Mouse (Mus musculus) limb, embryonic 10.5 days (tissue): ENCODE data around the gene Ephb1. TPM values are rescaled to one million over a fixed set of nuclear protein-coding genes. Genes with fewer than 3 reads are reported as not detected.

Experiments
- DNase-seq: peaks from one replicate; pipeline ENCODE4 v3.0.0-alpha.2; 2017; ENCODE audit warnings: low spot score
- H3K27ac ChIP-seq: fragments of 300-500 bp; sonication (generic); 2 replicates; pipeline ENCODE4 v1.5.1; 2016; ENCODE audit warnings: mild to moderate bottlenecking
- H3K27me3 ChIP-seq: fragments of 300-500 bp; sonication (generic); 2 replicates; pipeline ENCODE4 v1.6.1; 2016; ENCODE audit warnings: low read depth, mild to moderate bottlenecking; ENCODE audit not compliant: poor library complexity, severe bottlenecking
- H3K36me3 ChIP-seq: fragments of 300-500 bp; sonication (generic); 2 replicates; pipeline ENCODE4 v1.6.1; 2016; ENCODE audit warnings: mild to moderate bottlenecking, moderate library complexity
- H3K4me1 ChIP-seq: fragments of 300-500 bp; sonication (generic); 2 replicates; pipeline ENCODE4 v1.6.1; 2016
- H3K4me3 ChIP-seq: fragments of 300-500 bp; sonication (generic); 2 replicates; pipeline ENCODE4 v1.5.1; 2016; ENCODE audit warnings: mild to moderate bottlenecking, moderate library complexity
- H3K9me3 ChIP-seq: fragments of 300-500 bp; sonication (generic); replicated peaks from 2 replicates; pipeline ENCODE4 v1.6.1; 2016; ENCODE audit warnings: mild to moderate bottlenecking
- WGBS: fragments of 180-500 bp; shearing (Covaris S2); methylation state at CpG from one replicate; pipeline ENCODE4 v1.1.7; 2016; 5-methylcytosine and 5-hydroxymethylcytosine counted together
- polyA plus RNA-seq: library from polyadenylated mRNA; unstranded; fragments of >200 nt; fragmentation: Nextera tagmentation; extraction: Ambion mirVana; gene quantifications from 2 replicates; pipeline ENCODE4 v1.2.1, GENCODE M21; 2016

Gene Ephb1
- polyA plus RNA-seq, 1 experiment from 2014 or later: 1.1 TPM

DNA sequence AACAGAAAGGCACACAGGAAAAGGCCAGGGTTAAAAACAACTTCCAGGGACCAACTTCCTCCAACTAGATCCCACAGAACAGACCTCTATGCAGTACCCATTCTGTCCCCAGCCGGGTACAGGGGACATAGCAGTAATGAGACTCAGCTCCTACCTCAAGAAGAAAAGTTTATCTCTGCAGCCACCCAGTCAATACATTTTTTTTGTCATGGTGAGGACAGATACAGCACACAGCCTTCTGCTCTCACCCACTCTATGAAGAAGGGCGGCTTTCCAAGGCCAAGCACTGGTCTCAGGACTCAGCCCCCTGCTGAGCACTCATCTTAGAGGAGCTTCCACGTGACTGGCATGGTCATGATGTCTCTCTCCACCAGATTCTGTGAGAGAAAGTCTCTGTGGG lies 414.3 kb downstream of the Ephb1 start:
- no peak for DNase-seq
- Histone ChIP-seq H3K27ac (no peak overlapping the region), H3K9me3 (no peaks in the 10 kb centered on the region), H3K27me3 (peaks cover 3% of the 10 kb centered on the region; the same call in 1 of the 2 replicates), H3K4me1 (peaks cover 5% of the 10 kb centered on the region), H3K36me3 (no peaks in the 10 kb centered on the region), H3K4me3 (no peak overlapping the region)
- WGBS: 74% methylated on average over 3 of the region's 3 CpGs

DNA sequence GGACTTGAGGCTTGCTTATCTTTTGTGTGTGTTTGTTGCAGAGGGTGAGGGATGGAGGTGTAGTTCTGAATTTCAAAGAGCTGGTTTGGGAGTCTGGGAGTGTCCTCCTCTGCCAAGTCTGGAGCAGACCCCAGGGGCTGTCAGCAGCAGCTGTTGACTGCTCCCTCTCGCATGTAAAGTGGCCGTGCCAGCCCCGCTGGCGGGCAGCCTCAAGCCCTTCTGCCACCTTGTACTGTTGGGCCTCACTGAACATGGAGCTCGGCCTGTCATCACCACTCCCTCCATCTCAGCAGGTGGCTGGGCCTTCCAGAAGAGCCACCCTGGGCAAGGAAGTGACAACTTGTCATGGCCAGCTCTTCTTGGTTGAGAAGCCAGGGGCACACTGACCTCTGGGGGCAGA lies 415.5 kb downstream of the Ephb1 start:
- Histone ChIP-seq H3K4me3 (no peak overlapping the region), H3K36me3 (no peaks in the 10 kb centered on the region), H3K27ac (no peak overlapping the region), H3K9me3 (no peaks in the 10 kb centered on the region), H3K4me1 (peaks cover 5% of the 10 kb centered on the region), H3K27me3 (peaks cover 2% of the 10 kb centered on the region; the same call in 1 of the 2 replicates)
- WGBS: 55% methylated on average over 5 of the region's 5 CpGs
- DNase-seq: no peak

DNA sequence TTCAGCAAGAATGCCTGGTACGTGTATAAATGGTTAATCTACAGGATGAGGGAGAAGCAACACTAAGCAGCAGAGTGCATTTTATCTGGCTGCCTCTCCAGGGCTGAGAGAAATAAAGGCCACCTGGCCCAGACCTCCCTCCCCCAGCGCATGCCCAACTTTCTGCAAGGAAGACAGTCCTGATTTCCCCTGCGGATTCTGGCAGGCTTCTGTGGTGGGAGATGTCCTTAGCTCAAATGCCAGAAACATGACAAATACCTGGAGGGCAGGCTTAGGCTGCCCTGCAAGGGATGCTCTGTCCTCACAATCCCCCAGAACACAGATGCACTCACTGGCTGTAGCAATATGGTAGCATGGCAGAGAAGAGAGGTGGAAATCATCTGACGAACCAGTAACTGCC lies 416.4 kb downstream of the Ephb1 start:
- Histone ChIP-seq H3K36me3 (no peaks in the 10 kb centered on the region), H3K27ac (no peak overlapping the region), H3K4me3 (no peak overlapping the region), H3K27me3 (no peaks in the 10 kb centered on the region), H3K9me3 (no peaks in the 10 kb centered on the region), H3K4me1 (no peaks in the 10 kb centered on the region; the same call in 1 of the 2 replicates)
- WGBS: 79% methylated on average over 4 of the region's 4 CpGs
- DNase-seq: no peak

DNA sequence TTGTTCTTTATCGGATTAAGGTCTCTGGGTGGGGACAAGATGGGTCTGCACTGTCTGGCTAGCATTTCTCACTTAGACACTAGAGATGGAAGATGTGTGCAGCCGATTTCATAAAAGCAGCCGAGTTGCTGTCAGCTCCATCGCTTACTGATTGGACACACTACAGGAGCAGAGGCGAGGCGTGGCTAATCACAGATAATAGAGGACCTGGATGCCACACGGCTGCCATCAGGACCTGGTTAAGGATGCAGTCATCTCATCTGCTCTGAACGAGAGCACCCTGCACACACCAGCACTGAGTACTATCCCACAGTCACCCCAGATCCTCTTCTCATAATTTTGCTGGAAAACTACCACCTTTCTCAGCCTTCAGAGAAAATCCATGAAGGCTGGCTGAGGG lies 419.6 kb downstream of the Ephb1 start:
- no peak for DNase-seq
- 81% methylated on average over 8 of the region's 8 CpGs for WGBS

DNA sequence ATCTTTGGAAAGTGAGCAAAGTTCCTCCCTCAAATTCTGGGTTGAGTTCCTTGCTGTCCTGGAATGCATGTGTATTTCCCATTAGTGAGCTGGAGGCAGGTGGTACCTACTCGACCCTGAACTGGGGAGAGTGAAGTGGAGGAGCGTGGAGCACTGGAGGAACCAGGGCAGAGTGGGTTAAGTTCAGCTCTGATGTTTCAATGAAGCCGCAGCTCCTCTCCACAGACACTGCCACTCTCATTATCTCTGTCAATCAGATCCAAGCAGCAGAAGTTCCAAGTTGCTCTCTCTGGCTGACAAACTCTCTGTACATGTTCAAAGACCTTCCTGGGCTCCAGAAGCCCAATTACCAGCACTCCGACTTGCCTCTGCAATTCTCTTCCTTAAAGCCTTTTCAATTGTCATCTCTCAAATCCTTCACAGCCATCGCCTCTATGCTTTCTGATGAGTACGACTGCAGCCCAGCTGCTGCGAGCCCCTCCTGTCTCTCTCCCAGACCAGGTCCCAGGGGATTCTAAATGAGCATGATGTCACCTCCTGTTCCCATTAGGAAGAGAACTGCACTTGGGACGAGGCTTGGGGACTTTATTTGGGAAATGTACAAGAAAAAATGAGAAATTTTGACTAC lies 420.4 kb downstream of the Ephb1 start:
- Histone ChIP-seq H3K27ac (no peak overlapping the region), H3K27me3 (no peaks in the 10 kb centered on the region), H3K4me3 (no peak overlapping the region), H3K4me1 (no peaks in the 10 kb centered on the region), H3K36me3 (no peaks in the 10 kb centered on the region), H3K9me3 (no peaks in the 10 kb centered on the region)
- no peak for DNase-seq
- 76% methylated on average over 8 of the region's 8 CpGs for WGBS

More for the DNA sequence above, 419.6 kb downstream of the Ephb1 start:
- Histone ChIP-seq H3K27me3 (no peaks in the 10 kb centered on the region), H3K4me1 (no peaks in the 10 kb centered on the region), H3K27ac (no peak overlapping the region), H3K9me3 (no peaks in the 10 kb centered on the region), H3K36me3 (no peaks in the 10 kb centered on the region), H3K4me3 (no peak overlapping the region)

DNA sequence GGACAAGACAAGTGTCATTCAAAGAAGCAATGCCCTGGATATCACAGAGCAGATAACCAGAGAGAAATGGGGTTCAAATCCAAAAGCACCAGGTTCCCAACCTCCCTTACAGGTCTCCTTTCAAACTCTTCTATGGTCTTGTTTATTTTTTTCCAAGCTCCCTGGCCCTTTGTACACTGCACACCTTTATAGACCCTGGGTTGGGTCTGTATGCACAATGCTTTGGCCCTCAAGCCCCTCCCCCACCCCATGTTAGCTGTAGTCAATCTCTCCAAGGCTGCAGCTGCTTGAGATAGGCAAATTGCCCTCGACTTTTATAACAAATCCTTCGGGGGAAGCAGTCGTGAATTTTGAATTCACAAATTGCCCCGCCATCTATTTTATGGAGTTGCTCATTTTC lies 429.7 kb downstream of the Ephb1 start:
- WGBS: 79% methylated on average over 4 of the region's 4 CpGs
- DNase-seq: no peak
- H3K9me3 ChIP-seq: no peaks in the 10 kb centered on the region
- H3K27me3 ChIP-seq: no peaks in the 10 kb centered on the region
- H3K27ac ChIP-seq: no peak overlapping the region
- H3K4me1 ChIP-seq: no peaks in the 10 kb centered on the region
- H3K4me3 ChIP-seq: no peak overlapping the region
- H3K36me3 ChIP-seq: no peaks in the 10 kb centered on the region

DNA sequence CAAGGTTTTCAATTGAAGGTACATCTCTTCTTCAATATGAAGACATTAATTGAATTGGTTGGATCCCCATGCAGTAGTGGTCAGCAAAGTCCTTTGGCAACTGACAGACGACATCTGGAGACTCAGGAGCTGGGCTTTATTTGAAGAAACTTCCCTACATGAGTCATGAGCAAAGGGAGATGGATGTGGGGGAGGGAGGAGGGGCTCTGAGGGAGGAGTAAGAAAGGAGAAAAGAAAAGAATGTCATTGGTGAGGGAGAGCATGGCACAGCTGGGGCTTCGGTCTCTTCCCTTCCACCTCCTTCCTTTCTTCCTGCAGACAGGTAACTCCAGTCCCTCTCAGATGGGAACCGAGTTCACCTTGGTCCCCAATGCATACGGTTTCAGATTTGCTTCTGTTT lies 431.6 kb downstream of the Ephb1 start:
- Histone ChIP-seq H3K9me3 (no peaks in the 10 kb centered on the region), H3K4me3 (no peak overlapping the region), H3K36me3 (no peaks in the 10 kb centered on the region), H3K4me1 (no peaks in the 10 kb centered on the region), H3K27ac (no peak overlapping the region), H3K27me3 (no peaks in the 10 kb centered on the region)
- 77% methylated on average over 4 of the region's 4 CpGs for WGBS
- no peak for DNase-seq

DNA sequence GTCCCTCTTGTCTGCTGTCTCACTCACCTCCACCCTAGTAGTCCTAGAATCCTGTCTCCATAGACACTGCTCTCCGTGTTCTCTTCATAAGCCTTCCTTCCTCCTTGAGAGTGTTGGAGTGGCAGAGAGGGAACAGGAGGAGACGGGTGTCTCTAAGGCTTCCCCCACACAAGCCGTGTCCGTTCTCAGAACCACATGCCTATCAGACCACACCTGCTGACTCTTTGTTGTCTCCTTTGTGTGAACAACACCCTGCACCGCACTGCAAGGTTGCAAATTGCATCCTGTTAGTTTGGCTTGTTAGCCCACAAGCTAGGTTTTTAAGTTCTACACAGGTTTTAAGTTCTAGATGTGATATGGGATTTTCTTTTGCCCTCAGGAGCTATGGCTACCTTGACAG lies 435.2 kb downstream of the Ephb1 start:
- H3K36me3 ChIP-seq: no peaks in the 10 kb centered on the region
- H3K27me3 ChIP-seq: no peaks in the 10 kb centered on the region
- H3K4me1 ChIP-seq: no peaks in the 10 kb centered on the region
- no peak overlapping the region for H3K4me3 ChIP-seq
- no peak overlapping the region for H3K27ac ChIP-seq
- 91% methylated on average over 5 of the region's 5 CpGs for WGBS
- no peak for DNase-seq
- H3K9me3 ChIP-seq: no peaks in the 10 kb centered on the region

DNA sequence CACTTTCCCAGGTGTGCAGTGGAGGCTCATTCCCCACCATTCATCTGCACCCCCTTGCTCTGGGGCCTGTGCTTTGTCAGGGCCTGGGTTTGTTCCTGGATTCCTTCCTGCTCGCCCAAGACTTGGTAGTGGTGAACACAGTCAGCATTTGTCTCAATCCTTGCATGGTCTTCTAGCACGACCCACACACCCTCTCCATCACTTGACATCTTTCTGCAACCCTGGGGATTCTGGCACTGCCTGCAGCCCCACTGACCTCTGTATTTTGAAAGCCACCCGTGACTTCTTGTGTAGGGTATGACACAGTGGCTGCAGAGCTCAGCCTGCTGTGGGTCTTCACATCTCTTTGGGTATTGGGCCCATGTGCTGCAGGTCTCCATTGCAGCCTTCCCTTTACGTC lies 435.7 kb downstream of the Ephb1 start:
- Histone ChIP-seq H3K27me3 (no peaks in the 10 kb centered on the region), H3K36me3 (no peaks in the 10 kb centered on the region), H3K4me3 (no peak overlapping the region), H3K4me1 (no peaks in the 10 kb centered on the region), H3K9me3 (no peaks in the 10 kb centered on the region), H3K27ac (no peak overlapping the region)
- 86% methylated on average over 4 of the region's 4 CpGs for WGBS
- no peak for DNase-seq

DNA sequence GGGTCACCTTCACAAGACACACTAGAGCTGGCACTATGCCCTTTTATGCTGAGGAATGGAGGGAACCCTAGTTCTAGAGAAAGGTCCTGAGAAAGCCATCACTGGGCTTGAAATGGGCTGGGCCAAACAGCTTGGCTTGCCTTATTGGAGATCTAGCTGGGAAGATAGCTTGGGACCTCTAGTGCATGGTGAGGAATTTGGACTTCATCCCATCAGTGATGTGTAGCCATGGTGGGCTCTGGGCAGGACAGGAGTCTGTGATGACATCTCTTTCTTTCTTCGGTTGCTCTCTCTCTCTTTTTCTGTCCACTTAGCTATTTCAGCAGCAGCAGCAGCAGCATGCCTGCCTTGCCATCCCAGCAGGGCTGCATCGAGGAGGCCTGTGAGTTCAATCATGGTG lies 439.4 kb downstream of the Ephb1 start:
- no peak overlapping the region for H3K4me3 ChIP-seq
- DNase-seq: no peak

DNA sequence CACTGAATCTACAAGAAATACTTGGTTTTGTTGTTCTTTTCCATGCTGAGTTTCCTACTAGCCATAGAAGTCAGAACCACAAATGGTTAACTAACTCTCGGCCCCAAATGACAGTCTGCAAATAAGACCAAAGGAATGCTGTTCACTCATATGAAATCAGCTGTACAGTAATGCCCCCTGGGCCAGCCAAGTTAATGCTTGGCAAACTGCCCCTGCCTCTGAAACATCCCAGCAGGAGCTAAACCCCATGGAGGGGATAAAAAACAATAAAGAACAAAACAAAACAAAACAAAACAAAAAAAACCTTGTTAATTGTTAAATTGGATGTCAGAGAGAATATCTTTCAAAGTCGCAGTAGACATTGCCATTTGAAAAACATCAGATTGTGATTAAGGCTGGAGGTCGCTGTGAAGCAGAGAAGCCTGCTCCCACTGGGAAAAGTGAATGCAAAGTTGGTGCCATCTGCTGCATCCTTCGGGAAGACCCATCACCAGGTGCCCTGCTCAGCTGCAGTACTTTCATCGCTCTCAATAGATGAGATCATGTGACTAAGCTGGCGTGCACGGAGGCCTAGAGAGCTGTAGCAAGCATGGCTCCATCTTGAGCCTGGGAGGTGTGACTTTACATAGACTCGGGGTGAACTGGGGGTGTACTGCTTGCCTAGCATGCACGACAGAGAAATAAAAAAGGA lies 443.2 kb downstream of the Ephb1 start:
- DNase-seq: no peak
- no peaks in the 10 kb centered on the region for H3K9me3 ChIP-seq
- WGBS: 82% methylated on average over 9 of the region's 9 CpGs
- no peaks in the 10 kb centered on the region for H3K36me3 ChIP-seq
- no peaks in the 10 kb centered on the region for H3K27me3 ChIP-seq
- H3K4me1 ChIP-seq: no peaks in the 10 kb centered on the region
- H3K4me3 ChIP-seq: no peak overlapping the region
- H3K27ac ChIP-seq: no peak overlapping the region

More for the DNA sequence above, 439.4 kb downstream of the Ephb1 start:
- H3K27me3 ChIP-seq: no peaks in the 10 kb centered on the region
- no peaks in the 10 kb centered on the region for H3K9me3 ChIP-seq
- H3K36me3 ChIP-seq: no peaks in the 10 kb centered on the region
- no peaks in the 10 kb centered on the region for H3K4me1 ChIP-seq
- no peak overlapping the region for H3K27ac ChIP-seq
- WGBS: 91% methylated on average over 2 of the region's 2 CpGs

DNA sequence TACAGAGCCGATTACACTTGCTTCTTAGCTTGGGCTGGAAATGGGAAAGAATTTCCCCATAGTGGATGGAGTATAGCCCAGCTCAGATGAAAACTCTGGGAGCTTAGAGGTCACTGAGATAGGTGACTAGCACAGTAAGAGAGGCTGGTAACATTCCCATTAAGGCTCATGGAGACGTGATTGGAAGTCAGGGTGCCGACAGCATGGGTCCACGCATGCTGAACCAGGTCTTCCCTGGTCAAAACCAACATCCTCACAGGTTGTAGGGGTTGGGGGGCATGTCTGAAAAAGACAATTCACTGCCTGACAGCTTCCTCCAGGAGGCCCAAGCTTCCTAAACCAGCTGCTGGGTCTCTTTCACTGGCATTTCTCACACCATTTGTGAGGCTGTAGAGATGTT lies 445.0 kb downstream of the Ephb1 start:
- 87% methylated on average over 4 of the region's 4 CpGs for WGBS
- no peaks in the 10 kb centered on the region for H3K4me1 ChIP-seq

DNA sequence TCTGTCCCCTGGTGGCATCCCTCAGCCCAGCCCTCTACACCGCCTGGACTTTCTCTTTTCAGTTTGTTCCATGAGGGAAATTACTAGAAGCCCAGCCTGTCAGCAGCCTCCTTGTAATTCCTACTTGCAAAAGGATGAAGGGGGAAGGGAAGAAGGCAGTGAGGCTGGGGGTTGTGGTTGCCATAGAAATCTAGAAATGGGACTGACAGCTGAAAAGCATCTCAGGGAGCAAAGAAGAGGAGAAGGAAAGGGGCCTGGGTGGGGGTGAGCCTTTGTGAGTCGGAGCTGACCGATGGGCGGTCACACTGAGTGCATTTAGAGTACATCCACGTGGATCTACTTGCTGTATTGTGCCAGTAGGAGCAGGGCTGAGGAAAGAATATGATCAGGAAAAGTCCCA lies 445.6 kb downstream of the Ephb1 start:
- DNase-seq: no peak
- 82% methylated on average over 5 of the region's 5 CpGs for WGBS

More for the DNA sequence above, 445.0 kb downstream of the Ephb1 start:
- H3K9me3 ChIP-seq: no peaks in the 10 kb centered on the region
- no peak overlapping the region for H3K4me3 ChIP-seq
- DNase-seq: no peak
- no peak overlapping the region for H3K27ac ChIP-seq
- no peaks in the 10 kb centered on the region for H3K36me3 ChIP-seq
- no peaks in the 10 kb centered on the region for H3K27me3 ChIP-seq

More for the DNA sequence above, 445.6 kb downstream of the Ephb1 start:
- Histone ChIP-seq H3K9me3 (no peaks in the 10 kb centered on the region), H3K4me3 (no peak overlapping the region), H3K27me3 (no peaks in the 10 kb centered on the region), H3K36me3 (no peaks in the 10 kb centered on the region), H3K4me1 (no peaks in the 10 kb centered on the region), H3K27ac (no peak overlapping the region)
